Mouse (Mus musculus) c-Kit-positive CD71-positive TER-119-positive erythroid progenitor cells, embryonic 14.5 days (primary cell): ENCODE measurements around the gene Dtnbp1.

Experiments
- DNase-seq: peaks from one replicate; pipeline ENCODE4 v3.0.0-alpha.2; 2013; ENCODE audit warnings: low spot score

Dtnbp1 gene

DNA sequence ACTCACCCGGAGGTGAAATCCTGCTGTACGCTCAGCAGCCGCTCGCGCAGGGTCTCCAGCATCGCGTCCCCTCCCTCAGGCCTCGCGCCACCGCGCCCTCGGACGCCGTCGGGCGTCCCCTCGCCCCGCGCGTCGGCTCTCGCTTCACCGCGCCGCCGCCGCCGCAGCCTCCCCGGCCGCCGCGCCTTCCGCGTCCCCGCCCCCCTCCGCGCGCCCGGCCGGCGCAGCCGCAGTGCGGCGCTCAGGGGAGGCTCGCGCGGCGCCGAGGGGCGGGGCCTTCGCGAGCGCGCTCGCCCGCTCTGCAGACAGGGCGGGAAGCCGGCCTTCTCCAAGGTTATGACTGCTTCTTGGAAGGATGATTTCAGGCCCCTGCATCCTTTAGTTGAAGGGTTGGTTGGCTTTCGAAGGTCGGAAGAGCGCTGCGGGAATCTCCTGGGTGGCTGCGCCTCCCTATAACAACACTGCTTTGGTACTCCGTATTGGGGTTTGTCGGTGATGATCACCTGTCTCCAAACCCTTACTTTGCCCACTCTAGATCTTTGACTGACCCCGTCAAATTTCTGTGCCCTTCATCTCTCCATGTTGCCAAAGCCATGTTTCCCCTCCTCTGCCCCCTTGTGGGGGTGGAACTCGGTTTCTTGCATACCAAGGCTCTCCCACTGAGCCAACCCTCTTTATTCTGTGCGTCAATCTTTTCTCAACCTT is at the start of gene Dtnbp1:
Gene Dtnbp1 (minus strand): TSS at position 237 of the 705 bp plus-strand sequence.
- peak; percentile 65 for DNase-seq

DNA sequence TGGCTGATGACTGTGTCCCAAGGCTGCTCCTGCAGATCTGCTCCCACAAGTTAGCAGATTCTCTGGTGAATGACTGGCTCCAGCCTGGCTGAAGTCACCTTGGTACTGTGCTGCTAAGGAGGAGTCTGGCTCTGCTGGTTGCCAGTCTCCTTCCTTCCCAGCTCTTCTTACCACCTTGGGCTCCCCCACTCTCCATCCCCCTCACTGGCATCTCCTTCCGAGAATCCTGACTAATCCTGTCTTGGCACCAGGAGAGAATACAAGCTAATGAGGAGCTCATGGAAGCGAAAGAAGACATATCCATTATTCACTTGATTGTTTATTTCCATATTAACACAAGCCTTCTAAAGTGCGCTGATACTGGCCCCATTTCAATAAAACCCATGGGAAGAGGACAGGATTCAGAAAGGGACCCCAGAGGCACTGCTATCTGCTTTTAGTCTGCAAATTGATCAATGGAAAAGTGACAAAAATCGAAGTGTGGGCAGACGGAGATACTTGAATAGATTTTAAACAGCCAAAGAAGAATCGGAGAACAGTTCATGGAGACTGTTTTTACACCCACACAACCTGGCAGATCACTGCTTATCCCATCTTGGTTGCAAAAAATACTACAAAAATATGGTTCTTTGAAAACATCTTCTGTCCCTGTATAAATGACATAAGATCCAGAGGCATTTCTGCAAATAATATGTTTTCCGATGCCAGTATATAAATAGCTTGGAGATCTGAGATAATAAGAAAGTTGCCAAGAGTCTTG is 47.5 kb upstream of the Dtnbp1 start:
- DNase-seq: no peak

DNA sequence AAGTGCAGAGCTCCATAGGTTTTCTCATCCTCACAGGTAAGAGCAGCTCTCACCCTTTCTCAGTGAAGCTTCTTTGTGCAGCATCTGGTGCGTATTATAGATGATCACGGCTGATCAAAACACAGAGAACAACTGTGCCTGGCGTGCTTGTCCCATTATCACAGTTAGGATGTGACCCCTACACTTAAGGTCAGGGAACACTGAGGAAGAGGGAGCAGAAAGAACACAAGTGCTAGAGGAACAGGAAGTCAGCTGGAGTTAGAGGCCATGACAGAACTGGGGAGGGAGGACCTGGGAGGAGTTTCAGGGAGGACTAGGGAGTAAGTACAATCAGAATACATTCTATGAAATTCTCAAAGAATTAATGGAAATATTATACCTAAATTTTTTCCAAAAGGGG is 41.5 kb upstream of the Dtnbp1 start:
- DNase-seq: no peak

DNA sequence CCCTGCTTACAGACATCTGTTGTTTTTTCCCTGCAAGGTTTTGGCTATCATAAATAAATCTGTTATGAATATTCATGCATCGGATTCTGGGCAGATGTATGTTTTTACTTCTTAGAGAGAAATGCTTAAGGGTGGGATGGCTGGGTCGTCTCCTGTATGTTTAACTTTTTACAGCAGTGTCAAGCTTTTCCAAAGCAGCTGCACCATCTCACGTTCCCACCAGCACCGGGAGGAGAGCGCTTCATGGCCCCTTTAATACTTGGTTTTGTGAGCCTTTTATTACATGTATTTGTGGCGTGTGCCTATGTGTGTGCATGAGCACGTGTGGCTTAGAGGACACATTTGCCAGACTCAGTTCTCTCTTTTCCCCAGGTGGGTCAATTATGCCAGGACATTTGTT is 38.8 kb upstream of the Dtnbp1 start:
- no peak for DNase-seq

DNA sequence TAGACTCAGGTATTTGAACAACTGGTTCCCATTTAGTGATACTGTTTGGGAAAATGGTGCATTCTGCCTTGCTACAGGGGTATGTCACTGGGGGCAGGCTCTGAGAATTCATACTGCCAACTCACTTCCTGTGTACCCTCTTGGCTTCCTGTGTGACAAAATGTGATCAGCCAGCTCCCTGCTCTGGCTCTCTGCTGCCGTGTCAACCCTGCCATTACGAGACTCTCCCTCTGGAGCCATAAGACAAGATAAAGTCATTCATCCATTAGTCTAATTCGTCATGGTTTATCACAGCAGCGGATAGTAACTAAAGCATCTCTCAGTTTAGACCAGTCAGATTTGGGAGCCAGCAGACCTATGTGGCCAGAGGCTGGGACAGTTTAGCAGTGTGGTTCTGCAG is 38.2 kb upstream of the Dtnbp1 start:
- no peak for DNase-seq

DNA sequence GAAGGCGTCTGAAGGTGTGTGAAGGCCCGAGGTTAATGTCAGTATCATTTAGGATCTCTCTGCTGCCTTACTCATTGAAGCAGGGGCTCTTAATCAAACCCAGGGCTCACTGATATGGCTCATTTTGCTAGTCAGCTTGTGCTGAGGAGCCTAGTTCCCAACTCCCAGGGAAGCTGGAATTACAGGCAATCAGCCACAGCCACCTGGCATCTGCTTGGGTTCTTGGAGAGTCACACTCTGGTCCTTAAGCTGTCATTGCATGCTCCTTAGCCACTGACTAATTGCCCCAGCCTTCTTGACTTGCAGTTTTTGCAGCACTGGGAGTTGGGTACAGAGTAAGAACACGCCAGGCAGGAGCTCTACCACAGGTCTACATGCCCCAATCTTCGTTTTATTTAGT is 34.5 kb upstream of the Dtnbp1 start:
- no peak for DNase-seq

DNA sequence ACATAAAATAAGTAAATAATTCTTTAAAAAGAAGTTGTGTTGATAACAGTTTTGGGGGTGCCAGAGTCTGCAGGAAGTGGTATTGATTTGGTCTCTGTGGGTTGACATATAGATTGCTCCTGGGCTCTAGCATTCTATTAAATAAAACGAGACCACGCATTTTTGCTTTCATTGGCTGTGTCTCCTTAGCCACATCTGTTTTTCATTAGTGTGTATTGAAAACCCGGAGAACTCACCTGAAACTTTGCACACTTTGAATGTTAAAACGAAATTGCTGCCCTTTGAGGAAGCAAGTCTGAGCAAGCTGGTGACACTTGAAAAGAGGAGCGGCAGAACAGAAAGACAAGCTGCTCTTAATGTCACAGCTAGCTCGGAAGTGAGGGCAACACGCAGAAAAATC is 32.8 kb upstream of the Dtnbp1 start:
- DNase-seq: no peak

DNA sequence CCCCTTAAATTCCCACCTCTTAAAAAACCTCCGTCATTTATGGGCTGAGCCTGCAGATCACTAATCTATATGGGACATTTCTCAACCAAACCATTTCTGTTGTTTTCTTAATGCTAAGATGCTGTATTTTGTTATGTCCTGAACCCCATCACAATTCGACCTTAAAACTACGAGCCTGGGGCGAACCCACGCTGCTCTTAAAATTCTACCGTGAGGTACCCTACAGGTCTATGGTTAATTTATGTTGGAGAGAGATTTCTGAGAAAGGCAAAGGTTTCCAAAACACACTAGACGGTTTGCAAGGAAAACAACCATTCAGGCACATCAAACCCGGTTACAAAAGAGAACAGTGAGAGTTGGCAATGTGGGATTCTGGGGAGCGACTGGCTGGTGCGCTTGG is 31.4 kb upstream of the Dtnbp1 start:
- no peak for DNase-seq

DNA sequence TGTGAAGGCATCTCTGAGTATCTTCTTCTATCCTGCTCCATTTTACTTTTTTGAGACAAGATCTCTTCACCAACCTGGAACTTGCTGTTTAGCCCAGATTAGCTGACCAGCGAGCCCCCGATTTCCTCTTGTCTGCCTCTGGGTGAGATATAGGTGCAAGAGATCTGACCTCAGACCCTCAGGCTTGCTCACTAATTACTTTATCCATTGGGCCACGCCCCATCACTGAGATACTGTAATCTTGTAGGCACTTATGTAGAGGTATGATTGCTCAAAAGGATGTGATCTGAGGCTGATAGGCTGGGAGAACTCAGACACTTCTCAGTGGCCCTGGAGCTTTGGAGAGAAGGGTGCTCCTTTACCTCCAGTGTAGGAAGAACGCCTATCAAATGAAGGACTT is 30.5 kb upstream of the Dtnbp1 start:
- no peak for DNase-seq

DNA sequence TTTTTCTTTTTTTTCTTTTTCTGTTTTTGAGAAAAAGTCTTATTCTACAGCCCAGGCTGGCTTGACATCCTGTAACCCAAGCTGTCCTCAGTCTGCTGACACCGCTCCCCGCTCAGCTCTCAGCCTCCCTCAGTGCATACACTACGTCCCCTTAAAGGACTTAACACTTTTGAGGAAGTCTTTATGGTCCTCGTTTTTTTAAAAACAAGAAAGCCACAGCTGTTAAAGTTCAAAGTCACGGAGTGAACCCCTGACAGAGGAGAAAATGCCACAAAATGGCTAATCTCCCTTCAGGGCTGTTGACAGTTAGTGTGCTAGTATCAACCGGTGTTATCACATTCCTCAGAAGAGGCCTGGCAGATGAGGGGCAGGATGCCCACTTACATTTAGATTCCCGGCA is 29.8 kb upstream of the Dtnbp1 start:
- no peak for DNase-seq

DNA sequence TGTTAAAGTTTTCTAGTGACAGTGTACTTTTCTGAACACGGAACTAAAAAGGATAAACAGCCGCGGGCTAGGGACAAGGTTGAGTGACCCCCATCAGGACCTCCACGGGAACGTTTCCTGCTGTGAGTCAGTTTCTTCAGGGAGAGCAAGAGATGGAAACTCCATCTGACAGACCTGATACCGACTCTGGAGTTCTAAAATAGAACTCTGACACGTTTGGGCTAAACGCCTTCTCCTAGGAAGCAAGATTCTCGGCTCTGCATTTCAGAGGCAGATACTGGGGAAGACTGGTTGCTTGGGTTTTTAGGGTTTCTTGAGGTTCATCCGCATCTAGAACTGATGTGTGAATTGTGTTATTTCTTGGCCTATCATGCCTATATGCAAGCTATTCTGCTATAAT is 29.4 kb upstream of the Dtnbp1 start:
- DNase-seq: no peak

DNA sequence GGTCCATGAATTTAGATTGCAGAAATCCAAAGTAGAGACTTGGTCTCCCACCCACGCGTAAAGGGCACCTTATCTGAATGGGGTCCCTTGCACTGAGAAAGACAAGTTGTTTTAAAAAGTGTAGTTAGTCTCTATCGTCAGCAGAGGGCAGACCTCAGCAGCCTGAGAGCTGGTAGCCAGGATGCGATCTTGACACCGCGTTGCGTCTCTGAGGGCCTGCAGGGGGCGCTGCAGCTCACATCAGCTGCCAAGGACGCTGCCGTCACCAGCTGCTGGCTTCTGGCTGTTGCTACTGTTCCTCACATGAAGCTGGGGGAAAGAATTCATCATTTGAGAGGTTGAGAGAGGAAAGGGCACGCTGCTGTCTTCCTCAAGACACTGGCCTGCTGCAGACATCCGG is 28.9 kb upstream of the Dtnbp1 start:
- peak; percentile 91 for DNase-seq

DNA sequence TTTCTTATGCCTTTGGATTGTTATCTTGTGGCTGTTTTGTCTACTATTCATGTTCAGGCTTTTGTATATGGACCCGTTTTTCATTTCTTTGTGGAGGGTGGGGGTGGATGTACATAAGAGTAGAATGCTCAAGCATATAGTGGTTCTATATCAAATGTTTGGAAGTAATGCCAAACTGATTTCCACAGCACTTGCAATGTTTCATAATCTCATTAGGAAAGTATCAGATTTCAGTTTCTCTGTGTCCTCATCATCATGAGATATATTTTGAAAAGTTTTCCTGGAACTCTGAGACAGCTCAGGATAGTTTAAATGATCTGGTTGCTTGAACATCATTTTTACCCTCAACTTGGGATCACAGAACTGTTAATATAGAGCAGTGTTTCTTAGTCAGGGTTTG is 27.8 kb upstream of the Dtnbp1 start:
- no peak for DNase-seq

DNA sequence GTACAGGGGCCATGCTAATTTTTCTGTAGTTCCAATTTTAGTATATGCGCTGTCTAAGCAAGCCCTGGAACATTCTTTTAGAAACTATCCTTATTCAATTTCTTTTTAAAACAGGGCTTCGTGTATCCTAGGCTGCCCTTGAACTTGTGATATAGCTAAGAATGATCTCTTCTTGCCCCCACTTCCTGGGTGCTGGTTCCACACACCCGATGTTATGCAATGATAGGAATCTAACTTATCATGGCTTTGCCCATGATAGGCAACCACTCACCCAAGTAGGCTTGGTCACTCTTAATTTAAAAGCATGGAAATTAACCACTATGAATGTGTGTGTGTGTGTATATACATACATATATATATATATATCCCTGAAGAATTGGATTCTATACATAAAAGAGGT is 24.3 kb upstream of the Dtnbp1 start:
- DNase-seq: no peak

DNA sequence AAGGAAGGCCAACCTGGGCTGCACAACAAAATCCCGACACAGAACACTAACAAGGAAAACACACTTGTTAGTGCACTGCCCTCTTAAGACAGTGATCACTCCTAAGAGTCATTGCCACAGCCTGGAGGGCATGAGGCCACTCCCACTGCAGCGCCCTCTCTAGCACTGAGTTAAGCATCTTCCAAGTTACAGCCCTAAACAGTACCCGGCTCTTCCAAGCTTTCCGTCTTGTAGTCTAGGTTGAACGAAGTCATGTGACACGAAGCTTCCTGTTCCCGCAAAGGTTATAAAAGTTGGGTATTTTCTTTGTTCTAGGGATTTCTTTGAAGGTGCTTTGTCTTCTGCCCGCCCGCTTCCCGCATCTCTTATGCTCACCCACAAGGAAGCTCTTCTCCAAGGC is 22.9 kb upstream of the Dtnbp1 start:
- DNase-seq: no peak

DNA sequence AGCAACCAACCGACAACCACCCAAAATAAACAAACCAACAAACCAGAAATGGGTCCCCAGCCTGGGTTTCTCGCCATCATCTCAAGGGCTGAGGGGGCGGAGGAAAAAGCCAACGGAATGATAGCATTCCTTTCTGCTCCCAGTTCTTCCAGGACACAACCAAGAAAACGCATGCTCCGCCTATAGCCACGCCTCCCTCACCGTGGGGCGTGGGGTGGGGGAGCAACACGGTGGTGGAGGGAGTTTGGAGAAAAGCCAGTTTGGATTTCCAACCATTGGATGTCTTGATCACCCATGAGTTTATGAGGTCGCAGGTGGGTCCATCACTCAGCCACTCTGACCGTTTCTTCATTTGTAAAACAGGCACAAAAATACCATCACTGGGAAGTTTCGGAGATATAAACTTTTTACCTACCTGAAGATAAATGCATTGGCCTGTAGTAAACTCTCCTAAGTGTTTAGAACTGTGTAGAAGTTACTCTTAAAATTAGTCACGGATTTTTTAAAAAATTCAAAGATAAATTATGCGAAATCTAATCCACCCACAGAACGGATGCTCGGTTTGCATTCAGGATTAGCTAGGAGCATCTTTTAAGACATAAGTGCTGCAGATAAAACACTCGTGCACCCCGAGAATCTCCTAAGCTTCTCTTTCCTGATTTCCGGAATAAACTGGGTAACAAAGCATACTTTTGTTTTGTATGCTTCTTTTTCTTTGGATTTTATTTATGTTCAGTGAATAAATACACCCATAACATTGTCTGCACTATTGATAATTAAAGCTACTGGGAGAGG is 21.6 kb upstream of the Dtnbp1 start:
- no peak for DNase-seq

DNA sequence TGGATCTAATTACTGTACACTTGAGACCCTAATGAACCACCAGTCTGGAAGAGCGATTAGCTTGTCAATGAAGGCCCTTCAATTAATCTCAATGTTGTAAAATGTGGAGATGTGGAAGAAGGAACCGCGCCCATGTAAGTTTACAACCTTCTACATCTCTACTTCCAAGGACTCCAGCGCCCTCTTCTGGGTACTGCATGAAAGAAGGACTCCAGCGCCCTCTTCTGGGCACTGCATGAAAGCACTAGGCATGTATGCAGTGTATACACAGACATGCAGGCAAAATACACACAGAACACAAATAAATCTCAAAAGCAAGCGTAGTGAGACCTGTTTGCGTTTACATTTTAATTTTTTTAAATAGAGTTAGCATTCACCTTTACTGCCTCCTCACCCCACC is 6.2 kb upstream of the Dtnbp1 start:
- peak; percentile 52 for DNase-seq

DNA sequence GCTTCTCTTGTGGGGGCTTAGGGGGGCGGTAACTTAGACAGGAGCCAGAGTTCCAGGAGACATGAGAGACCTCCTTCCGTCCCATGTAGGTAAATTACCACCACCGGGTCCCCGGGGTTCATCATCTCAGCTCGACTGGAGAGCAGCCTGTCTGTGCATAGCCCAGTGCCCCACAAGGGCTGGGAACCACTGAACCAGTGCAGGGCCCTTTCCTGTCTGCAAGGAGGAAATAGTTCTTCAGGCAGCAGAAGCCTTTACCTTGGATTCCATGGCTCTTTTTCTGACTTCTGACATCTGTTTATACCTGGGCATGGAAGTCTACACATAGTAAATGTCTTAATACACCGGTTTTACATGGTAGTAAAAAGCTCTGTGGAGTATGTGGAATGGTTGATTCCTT is 5.8 kb upstream of the Dtnbp1 start:
- no peak for DNase-seq

DNA sequence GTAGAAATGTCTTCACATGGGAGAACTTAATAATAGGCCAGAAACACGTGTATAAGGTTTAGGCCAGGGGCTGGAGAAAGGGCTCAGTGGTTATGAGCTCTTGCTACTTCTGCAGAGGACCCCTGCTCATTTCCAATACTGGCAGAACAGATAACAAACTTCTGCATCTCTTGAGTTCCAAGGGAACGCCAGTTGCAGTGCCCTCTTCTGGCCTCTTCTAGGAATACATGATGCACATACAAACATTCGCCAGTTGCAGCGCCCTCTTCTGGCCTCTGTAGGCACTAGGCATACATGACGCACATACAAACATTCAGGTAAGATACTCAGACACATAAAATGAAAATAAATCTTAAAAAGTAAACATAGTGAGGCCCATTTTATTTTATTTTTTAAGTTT is 4.5 kb upstream of the Dtnbp1 start:
- peak; percentile 58 for DNase-seq

DNA sequence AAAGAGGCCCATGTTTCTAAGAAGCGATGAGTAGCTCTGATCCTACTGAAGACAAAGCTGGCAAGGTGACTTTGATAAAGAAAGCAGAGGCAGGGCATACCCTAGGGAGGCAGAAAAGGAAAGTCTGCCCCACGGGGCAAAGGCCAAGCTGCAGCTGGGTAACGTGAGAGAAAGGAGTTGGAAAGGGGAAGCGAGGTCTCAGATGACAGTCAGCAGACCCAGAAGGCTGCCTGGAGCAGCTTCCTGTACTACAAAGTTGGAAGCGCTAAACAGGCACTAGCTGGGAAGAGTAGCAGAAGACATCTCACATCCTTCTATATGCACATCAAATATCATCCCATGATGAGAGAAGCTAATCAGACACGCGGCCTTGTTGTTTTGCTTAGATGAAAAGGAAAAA is 3.9 kb upstream of the Dtnbp1 start:
- no peak for DNase-seq

DNA sequence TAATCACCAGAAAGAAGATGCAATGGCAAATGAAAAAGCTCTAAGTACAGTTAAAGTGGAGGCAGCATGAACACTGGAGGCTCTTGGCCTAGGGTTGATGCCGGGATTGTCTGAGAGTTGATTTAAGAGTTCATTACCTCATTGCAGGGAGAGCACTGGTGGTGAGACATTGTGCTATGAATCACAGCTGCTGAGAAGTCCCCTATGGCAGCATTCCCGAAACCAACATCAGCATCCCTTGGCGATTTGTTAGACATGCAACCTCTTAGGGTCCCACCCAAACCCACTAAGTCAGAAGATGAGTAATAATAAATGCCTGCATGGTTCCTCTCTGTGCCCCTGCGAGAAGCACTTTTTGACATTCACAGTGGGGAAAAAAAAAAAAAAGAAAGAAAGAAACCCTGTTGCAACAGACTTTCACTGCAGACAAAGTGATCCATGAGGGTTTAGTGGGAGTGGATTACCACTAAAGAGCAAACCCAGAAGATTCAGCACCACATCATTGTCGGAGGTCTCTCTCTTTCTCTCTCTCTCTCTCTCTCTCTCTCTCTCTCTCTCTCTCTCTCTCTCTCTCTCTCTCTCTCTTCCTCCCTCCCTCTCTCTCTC is 3.1 kb upstream of the Dtnbp1 start:
- DNase-seq: no peak

DNA sequence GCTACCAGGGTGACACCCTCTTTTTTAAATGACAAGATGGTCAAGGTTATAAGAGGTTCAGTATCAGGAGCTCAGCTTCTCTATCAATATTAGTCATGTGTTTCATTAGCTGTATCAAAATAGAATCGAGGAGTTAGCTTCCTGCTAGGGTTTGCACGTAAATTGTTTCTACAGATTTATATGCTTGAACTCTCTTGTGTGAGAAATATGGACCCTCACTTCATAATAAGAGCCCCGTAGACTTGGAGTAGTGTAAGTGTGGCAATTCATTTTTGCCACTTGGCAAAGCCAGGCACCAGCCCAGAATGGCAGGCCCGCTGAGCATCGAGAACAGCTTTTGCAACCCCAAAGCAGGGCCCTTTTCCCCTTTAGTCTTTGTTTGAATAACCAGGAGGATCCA is 1.1 kb upstream of the Dtnbp1 start:
- DNase-seq: no peak
